Mouse (Mus musculus) lung, embryonic 15.5 days (tissue): Measurements from ENCODE around the gene Spdye4c. TPM values are rescaled to one million over a fixed set of nuclear protein-coding genes. Genes with fewer than 3 reads are reported as not detected.

Source experiments
- ATAC-seq: fragments of 200-750 bp; cut with Nextera tagmentation; 2 replicates; pipeline ENCODE4 v1.8.0; 2017; ENCODE audit warnings: moderate number of reproducible peaks, borderline replicate concordance; ENCODE audit not compliant: low FRiP score, low TSS enrichment; ENCODE audit errors: extremely low read depth
- H3K27ac ChIP-seq: fragments of 300-500 bp; sonication (generic); 2 replicates; pipeline ENCODE4 v1.5.1; 2015; ENCODE audit warnings: moderate library complexity, mild to moderate bottlenecking, inconsistent platforms
- H3K27me3 ChIP-seq: fragments of 300-500 bp; sonication (generic); 2 replicates; pipeline ENCODE4 v1.6.1; 2015; ENCODE audit warnings: inconsistent platforms
- H3K36me3 ChIP-seq: fragments of 300-500 bp; sonication (generic); 2 replicates; pipeline ENCODE4 v1.6.1; 2015; ENCODE audit warnings: inconsistent platforms
- H3K4me1 ChIP-seq: fragments of 300-500 bp; sonication (generic); 2 replicates; pipeline ENCODE4 v1.6.1; 2015; ENCODE audit warnings: inconsistent platforms
- H3K4me2 ChIP-seq: fragments of 300-500 bp; sonication (generic); 2 replicates; pipeline ENCODE4 v1.6.1; 2015; ENCODE audit warnings: inconsistent platforms, mild to moderate bottlenecking, moderate library complexity
- H3K4me3 ChIP-seq: fragments of 300-500 bp; sonication (generic); 2 replicates; pipeline ENCODE4 v1.5.1; 2015; ENCODE audit warnings: mild to moderate bottlenecking, inconsistent platforms
- H3K9ac ChIP-seq: fragments of 300-500 bp; sonication (generic); 2 replicates; pipeline ENCODE4 v1.6.1; 2015; ENCODE audit warnings: inconsistent platforms
- H3K9me3 ChIP-seq: fragments of 300-500 bp; sonication (generic); 2 replicates; pipeline ENCODE4 v1.6.1; 2016; ENCODE audit warnings: inconsistent platforms
- WGBS: fragments of 180-500 bp; shearing (Covaris S2); methylation state at CpG from one replicate; pipeline ENCODE4 v1.1.7; 2015; 5-methylcytosine and 5-hydroxymethylcytosine counted together
- polyA plus RNA-seq: library from polyadenylated mRNA; unstranded; fragments of >200 nt; fragmentation: Nextera tagmentation; extraction: Ambion mirVana; gene quantifications from 2 replicates; pipeline ENCODE4 v1.2.1, GENCODE M21; 2015

Spdye4c gene
- polyA plus RNA-seq, 1 experiment from 2014 or later, result not detected

GRCm38 (mm10) chr2:128611178-128611577 is 20.2 kb downstream of the Spdye4c start:
- no peak overlapping the region for H3K27ac ChIP-seq
- H3K4me1 ChIP-seq, result peaks cover 6% of the 10 kb centered on the region; the same call in 1 of the 2 replicates
- ATAC-seq, result no peak
- no peak overlapping the region for H3K9ac ChIP-seq
- no peak overlapping the region for H3K4me3 ChIP-seq
- no peaks in the 10 kb centered on the region for H3K9me3 ChIP-seq
- 88% methylated on average over 8 of the region's 8 CpGs for WGBS
- H3K27me3 ChIP-seq, result no peaks in the 10 kb centered on the region
- H3K4me2 ChIP-seq, result no peak overlapping the region
- peaks cover 54% of the 10 kb centered on the region for H3K36me3 ChIP-seq

- no peak for ATAC-seq
- 85% methylated on average over 7 of the region's 7 CpGs for WGBS
These were observed 21.3 kb downstream of the Spdye4c start for GRCm38 (mm10) chr2:128612275-128612674.

GRCm38 (mm10) chr2:128613365-128613764 is 22.4 kb downstream of the Spdye4c start:
- H3K4me2 ChIP-seq, result no peak overlapping the region
- no peak for ATAC-seq
- no peaks in the 10 kb centered on the region for H3K27me3 ChIP-seq
- peak overlapping the region; percentile 41 for H3K27ac ChIP-seq
- WGBS, result 52% methylated on average over 5 of the region's 5 CpGs
- H3K4me1 ChIP-seq, result peaks cover 6% of the 10 kb centered on the region; the same call in 1 of the 2 replicates
- H3K36me3 ChIP-seq, result peaks cover 74% of the 10 kb centered on the region
- no peak overlapping the region for H3K9ac ChIP-seq
- H3K4me3 ChIP-seq, result no peak overlapping the region
- no peaks in the 10 kb centered on the region for H3K9me3 ChIP-seq

More at GRCm38 (mm10) chr2:128612275-128612674, 21.3 kb downstream of the Spdye4c start:
- Histone ChIP-seq H3K9ac (no peak overlapping the region), H3K27ac (no peak overlapping the region), H3K9me3 (no peaks in the 10 kb centered on the region), H3K4me3 (no peak overlapping the region), H3K36me3 (peaks cover 63% of the 10 kb centered on the region), H3K4me2 (no peak overlapping the region), H3K4me1 (peaks cover 6% of the 10 kb centered on the region; the same call in 1 of the 2 replicates), H3K27me3 (no peaks in the 10 kb centered on the region)

GRCm38 (mm10) chr2:128615366-128615765 is 24.4 kb downstream of the Spdye4c start:
- WGBS, result 87% methylated on average over 4 of the region's 4 CpGs
- Histone ChIP-seq H3K36me3 (peaks cover 88% of the 10 kb centered on the region), H3K27me3 (no peaks in the 10 kb centered on the region), H3K4me1 (peaks cover 6% of the 10 kb centered on the region; the same call in 1 of the 2 replicates), H3K4me3 (no peak overlapping the region), H3K9me3 (no peaks in the 10 kb centered on the region), H3K27ac (no peak overlapping the region), H3K4me2 (no peak overlapping the region), H3K9ac (no peak overlapping the region)
- no peak for ATAC-seq

- ATAC-seq, result no peak
- Histone ChIP-seq H3K27ac (no peak overlapping the region), H3K4me1 (no peaks in the 10 kb centered on the region), H3K4me3 (no peak overlapping the region), H3K27me3 (no peaks in the 10 kb centered on the region), H3K9me3 (no peaks in the 10 kb centered on the region), H3K9ac (no peak overlapping the region), H3K4me2 (no peak overlapping the region), H3K36me3 (peaks cover 87% of the 10 kb centered on the region)
- WGBS, result 95% methylated on average over 1 of the region's 1 CpGs
These were observed 29.6 kb downstream of the Spdye4c start for GRCm38 (mm10) chr2:128620578-128620977.

Other genes with a start within 250 kb of the Spdye4c start
- gene Anapc1, start 96.2 kb downstream of the Spdye4c start, polyA plus RNA-seq, result 67.2 and 71.8 TPM in 2 replicates
- gene Mertk, start 107.7 kb downstream of the Spdye4c start, polyA plus RNA-seq, result 4.1 and 5.6 TPM in 2 replicates
- 29.5 and 31.4 TPM in 2 replicates for gene Tmem87b, start 226.9 kb downstream of the Spdye4c start, polyA plus RNA-seq